Mouse (Mus musculus): Measurements from ENCODE around the gene Agpat3.

Agpat3 gene

DNA sequence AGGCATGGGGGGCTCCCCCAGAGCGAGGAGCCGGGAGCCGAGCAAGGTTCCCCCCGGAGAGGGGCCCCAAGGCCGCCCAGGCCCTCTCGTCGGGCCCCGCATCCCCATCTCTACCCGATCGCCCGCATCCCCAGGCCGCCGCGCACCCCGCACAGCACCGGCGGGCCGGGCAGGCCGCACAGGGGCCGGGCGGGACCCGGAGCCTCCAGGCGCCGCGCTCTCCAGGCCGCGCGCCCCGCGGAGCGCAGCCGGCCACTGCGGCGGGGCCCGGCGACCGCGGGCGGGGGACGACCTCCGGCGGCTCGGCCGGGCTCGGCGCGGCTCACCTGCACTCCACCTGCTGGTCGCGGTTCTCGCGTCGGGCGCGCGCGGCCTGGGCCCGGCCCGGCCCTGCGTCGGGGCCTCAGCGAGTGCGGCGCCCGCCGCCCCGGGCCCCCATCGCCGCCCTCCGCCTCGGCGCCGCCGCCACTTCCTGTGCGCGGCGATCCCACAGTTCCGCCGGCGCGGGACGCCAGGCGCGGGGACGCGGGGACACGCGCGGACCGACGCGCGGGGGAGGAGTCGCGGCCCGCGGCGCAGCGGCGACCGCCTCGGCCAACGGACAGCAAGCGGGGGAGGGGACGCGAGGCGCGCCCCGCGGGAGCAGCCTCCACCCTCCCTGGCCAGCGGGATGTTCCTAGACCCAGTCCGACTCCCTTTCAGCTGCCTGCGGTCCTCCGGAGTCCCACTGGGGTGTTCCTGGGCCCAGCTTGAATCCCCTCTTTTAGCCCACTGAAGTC is at the start of gene Agpat3:
Gene Agpat3 (minus strand): TSS at position 603 of the 779 bp plus-strand sequence.
- DNase-seq = peak; percentile 62

DNA sequence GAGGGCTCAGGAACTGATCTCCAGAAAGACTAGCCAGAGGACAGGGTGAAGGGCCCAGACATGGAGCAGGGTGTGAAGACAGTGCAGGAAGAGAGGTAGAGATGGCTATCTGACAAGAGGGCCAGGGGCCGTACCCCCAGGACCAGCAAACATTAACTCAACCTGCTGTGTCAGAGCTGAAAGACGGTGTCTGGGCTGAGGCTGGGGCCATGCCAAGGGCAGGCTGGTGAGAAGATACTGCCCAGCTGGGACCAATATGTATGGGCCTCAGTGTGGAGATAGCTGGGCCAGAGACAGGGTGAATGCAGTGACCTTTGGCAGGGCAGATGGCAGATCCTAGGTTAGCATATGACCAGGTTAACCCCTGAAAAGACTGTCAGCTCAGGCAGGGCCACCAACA is 48.8 kb upstream of the Agpat3 start:
- DNase-seq = no peak

DNA sequence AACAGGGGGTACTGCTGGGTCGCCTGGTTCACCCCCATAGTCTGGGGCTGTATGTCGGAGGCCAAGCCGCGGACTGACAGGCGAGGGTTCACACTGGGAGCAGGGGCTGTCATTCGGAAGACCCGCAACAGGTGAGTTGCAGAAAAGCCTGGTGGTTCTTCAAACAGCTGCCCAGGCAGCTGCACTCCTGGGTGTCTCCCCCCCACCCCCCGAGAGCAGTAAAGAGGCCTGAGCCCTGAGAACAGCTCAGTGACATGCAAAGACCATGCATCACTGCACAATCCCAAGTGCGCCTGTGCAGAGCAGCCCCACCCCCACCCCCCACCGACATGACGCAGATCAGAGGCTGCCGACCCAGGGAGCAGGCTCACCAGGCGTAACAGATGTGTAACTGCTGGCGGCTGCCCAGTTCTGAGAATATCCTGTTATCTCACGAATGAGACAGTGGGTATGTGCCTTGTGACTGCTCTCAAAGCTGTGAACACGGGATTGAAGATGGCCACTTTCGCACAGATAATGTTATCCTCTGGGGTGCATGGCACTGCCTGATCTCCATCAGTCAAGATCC is 46.9 kb upstream of the Agpat3 start:
- no peak for DNase-seq

DNA sequence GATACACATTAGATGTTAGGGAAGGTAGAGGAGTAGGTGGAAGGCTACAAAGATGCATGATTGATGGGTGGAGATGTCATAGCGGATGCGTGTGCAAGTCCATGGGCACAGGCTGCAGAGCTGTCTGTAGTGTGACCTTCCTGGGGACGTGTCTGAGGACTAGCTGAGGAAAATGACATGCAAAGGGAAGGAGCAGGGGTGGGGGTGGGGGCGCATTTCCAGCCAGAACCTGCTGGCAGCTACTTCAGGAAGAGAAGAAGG is 44.3 kb upstream of the Agpat3 start:
- DNase-seq = no peak

DNA sequence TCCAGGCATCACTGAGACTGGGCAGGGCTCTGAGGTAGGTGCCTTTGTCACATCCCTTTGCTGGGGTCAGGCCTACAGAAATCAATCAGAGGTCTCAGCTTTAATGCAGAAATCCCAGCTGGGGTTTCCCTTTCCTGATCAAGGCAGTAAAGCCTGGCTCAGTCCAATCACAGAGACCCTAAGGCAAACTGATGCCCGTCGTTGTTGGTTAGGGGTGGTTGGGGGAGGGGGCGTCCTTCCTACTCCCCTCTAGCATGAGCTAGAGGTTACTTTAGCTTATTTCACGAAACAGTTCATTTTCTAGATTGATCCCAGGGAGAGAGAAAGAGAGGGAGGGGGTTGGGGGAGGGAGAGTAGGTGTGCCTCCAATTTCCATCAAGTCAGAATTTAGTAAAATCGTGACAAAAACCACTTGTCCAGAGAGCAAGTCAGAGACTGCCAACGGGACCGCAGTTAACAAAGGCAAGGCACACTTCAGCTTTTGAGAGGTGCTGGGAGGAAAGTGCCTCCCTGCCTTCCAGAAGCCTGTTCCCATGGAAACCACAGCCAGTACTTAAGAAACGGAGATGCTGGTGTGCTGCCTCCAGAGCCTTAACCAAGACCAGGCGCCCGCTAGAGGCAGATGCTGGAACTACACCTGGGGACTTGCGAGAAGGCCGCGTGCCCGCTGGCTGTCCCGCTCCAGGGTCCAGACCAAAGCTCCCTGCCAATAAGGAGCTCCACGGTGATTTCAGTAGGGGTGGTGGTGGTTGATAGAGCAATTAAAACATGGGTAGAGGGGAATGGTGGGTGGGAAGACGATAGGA is 43.7 kb upstream of the Agpat3 start:
- peak; percentile 86 for DNase-seq

DNA sequence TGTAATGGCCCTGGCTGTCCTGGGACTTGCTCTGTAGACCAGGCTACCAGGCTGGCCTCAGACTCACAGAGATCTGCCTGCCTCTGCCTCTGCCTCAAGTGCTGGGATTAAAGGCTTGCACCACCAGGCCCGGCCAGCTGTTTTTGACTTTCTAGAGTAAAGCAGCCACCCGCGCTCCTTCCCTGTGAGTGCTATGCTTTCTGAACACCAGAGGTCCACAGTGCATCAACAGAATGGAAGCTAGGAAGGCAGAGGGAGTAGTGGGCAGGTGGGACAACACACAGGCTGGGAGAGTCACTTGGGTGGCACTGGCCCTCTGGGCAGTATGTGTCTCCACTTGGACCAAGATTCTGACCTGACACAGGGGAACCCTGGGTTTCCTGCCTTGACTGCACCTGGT is 43.1 kb upstream of the Agpat3 start:
- no peak for DNase-seq

DNA sequence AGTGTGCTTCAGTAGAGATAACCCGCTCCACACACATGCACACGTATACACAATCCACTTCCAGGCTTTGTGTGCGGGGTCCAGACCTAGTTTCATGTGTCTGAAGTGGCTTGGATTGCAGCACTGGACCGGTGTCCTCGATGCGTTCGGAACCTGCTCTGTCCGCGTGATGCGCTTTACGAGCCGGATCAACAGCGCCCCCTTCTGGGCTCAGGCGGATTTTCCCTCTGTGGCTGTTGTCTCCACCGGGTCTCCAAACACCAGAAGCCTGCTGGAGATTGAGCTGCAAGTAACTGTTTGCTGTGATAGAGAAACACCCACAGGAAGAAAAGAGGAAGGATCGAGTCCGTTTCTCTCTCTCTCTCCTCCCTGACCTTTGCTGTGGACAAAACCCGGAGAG is 39.8 kb upstream of the Agpat3 start:
- peak; percentile 69 for DNase-seq

DNA sequence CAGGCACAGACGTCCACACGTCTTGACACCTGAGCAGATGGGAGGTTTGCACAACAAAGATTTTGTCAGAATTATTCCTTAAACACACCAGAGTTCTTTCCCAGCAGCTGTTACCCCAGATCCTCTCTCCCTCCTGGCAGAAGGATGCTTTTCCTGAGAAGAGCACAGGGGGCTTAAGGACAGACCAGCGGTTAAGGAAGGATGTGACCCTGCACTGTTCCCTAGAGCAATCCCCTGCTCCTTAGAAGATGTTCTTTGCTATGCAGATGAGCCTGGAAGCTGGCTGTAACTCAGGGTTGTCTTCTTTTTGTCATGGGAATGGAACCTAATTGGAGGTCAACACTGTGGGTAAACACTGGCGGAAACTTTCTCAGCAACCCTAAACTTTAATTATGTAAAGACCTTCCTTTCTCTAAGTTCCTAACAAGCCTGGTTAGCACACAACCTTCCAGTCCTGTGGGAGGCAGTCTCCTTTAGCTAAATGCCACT is 38.7 kb upstream of the Agpat3 start:
- DNase-seq = no peak

DNA sequence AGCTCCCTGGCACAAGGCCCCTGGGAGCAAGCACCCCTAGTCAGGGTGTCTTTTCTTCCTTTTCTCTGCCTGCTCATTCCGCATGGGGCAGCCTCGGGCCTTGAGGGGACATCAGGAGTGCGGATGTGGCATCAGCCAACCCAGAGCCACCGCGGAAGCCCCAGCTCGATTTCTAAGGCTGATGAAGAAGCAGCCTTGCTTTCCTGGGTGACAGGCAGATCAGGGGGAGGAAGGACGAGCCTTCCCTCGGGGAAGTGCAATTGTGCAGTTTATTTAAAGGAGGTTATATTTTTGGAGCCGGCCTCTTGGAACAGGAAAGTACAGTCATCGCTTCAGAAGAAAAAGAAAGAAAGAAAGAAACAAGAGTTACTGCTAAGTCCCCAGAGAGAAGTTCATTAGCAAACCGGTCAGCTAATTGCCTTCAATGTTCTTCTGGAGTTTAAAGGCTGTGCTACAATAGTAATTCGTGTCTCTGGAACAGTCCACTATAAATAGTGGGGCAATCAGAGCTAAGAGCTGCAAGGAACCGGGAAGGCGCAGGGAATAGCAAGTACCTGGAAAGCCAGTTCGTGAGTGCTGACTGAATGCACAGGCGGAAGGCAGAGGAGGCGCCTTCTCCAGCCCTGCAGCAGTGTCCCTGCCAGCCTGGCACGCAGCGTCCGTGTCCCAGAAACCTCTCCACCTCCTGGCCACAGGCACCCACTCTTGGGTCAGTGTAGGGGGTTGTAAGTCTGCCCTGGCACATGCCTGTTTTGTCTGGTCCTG is 36.1 kb upstream of the Agpat3 start:
- no peak for DNase-seq

DNA sequence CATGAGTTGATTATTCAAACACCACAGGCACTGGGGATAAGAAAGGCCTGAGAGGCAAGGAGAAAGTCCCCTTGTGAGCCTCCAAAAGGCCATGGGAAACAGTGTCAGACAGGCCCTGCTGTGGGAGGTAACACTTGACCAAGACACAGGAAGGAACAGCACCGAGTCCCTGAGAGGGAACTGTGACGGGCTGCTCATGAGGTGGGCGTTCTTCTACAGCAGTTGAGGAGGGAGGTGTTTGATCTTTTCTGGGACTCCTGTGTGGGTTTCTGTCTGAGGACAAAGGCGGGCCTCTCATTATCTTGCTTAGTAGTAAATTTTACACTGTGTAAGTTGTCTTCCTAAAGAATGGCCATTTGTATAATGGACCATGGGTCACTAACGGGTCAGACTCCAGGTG is 33.2 kb upstream of the Agpat3 start:
- DNase-seq = no peak

DNA sequence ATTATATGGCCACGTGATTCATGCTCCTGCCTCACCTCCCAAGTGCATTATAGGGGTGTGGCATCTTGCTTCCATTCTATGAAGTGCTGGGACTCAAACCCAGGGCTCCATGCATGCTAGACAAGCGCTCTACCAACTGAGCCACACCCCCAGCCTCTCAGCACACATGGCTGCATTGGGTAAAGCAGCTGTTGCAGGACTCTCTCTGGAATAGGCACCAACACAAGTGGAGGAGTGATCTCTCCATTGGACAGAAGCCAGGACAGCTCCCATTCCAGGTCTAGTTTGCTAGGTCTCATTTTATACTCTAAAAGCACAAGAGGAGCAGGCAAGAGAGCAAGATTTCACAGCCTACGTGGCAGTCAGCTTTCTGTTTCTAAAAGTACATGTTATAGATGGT is 31.3 kb upstream of the Agpat3 start:
- DNase-seq = no peak

DNA sequence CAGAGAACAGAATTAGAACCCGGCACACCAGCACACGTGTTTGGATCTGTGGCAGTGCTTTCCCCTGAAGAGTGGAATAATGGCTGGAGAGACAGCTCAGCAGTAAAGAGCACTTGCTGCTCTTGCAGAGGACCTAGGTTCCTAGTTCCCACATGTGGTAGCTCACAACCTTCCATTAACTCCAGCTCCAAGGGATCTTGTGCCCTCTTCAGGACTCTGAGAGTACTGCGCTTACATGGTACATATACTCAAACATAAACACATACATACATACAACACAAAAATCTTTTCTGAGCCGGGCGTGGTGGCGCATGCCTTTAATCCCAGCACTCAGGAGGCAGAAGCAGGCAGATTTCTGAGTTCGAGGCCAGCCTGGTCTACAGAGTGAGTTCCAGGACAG is 26.2 kb upstream of the Agpat3 start:
- DNase-seq = no peak

DNA sequence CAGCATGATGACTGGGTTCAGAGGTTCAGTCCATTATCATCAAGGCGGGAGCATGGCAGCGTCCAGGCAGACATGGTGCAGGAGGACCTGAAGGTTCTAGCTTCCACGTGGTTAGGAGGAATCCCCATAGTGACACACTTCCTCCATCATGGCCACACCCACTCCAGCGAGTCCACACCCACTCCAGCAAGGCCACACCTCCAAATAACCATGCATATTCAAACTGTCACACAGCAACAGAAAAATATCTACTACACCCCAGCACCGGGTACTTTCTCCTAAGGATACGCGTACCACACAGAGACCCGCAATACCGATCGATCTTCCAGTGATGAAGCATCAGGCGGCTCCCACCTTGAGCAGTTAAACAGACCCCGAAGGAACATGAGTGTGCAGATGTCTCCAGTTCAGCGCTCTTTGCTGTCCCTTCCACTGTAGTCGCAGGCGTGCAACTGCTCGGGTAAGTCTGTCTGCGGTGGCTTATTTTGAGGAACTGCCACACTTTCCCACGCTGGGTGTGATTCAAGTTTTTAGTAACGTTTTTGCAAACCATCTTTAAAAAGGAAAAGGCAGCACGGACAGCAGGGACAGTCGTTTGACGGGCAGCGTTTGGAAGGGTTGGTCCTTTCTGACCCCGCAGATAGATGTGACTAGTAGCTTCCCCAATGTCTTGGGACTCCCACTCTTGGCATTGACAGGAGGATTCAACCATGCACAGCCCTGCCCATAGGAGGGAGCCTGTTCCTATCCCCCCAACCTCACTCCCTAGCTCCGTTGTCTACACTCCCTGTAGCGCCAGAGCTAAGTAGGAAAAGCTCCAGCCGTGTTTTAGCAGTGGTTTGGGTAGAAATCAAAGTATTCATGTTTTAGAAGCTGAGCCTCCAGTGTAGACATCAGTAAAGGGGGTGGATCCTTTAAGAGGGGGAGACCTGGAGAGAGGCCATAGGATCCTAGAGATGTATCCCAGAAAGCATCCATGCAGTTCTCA is 20.7 kb upstream of the Agpat3 start:
- no peak for DNase-seq

DNA sequence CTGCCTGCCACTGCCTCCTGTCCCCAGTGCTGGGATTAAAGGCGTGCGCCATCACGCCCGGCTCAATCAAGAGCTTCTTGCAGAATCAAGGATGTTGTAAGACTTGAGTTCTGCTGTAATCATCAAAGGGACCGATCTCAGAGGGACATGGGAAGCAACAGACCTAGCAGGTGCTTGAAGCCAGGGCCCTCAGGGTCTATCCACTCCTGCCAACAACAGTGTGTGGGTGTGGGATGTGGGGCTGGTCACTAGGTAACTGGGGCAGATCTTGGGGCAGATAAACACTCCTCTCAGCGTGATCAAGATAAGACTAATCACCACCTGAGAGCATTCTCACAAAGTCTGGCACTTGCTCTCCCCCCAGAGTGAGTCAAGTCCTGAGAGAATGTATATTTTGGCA is 19.5 kb upstream of the Agpat3 start:
- no peak for DNase-seq

DNA sequence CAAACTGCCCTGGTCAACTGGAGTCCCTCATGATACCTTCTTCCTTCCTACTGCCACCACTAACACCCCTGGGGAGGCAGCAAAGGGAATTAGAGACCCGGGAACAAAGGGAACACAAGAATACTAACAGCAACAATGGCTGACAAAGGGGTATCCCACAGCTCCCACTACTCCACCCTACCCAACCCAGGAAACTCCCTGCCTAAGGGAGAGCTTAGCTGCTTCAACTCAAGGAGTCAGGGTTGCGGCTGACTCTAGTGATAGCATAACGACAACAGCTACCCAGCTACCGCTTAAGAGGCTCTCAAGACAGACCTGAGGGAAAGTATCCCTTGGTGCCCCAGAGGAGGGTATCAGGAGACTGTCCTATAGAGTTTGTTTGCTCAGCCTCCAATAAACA is 15.3 kb upstream of the Agpat3 start:
- no peak for DNase-seq

DNA sequence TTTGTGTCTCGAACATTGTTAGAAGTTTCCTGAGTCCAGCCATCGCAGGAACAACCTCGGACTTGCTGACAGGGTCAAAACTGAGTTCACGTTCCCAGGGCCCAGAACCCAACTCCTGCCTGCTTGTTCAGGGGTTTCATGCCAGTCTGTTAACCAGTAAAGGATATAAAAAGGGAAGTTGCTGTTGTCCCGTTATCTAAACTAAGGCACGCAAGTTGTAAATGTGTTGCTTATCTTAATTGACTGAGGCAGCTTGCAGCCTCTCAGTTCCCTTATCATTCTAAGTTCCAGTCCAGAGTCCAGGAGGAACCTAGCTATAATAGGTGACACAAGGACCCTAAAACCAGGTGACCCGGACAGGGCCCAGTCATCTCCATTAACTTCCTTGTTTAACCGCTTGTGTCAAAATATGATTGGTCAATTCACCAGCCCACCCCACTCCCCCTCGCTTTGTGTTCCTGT is 14.6 kb upstream of the Agpat3 start:
- DNase-seq = no peak

DNA sequence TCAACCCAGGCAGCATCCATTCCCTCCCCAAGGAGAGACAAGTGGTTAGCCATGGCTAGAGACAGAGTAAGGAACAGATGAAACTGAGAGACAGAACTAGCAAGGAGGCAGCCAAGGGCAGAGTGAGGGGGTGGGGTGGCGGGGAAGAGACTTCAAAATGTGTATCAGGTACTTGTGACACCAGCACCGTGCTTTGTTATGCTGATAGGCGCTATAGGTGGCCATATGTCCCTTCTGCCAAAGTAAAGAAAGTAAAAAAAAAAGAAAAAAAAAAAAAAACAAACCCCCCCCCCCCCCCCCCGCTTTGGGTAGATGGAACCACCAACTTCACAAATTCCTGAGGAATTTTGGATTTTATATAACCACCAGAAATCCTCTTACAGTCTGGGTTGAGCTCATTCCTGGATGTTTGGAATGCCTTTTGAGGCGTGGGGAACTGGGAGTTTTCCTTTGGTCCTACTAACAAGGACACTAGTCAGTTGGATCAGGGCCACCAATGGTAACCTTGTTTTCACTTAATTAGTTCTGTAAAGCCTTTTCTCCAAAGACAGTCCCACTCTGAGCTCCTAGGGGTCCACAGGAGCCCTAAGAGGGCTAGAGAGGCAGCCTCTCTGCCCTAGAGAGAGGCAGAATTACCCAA is 14.0 kb upstream of the Agpat3 start:
- no peak for DNase-seq

DNA sequence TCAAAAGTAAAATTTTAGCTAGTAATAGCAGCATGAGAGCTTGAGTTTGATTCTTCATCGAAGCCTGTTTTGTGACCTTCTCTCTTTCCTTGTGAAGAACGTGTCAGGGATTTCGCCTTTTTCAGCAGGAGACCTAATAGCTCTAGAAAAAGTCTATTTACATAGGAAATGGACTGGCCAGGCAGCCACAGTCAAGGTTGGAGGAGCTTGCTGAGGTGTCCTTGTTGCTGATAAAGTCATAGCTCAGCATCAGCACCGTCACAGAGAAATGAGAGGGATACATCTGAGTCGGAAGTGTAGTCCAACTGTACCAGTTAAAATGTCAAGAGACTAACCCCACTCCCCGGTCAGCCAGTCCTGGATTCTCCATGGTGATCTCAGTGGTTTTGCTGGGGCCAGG is 13.3 kb upstream of the Agpat3 start:
- DNase-seq = no peak

DNA sequence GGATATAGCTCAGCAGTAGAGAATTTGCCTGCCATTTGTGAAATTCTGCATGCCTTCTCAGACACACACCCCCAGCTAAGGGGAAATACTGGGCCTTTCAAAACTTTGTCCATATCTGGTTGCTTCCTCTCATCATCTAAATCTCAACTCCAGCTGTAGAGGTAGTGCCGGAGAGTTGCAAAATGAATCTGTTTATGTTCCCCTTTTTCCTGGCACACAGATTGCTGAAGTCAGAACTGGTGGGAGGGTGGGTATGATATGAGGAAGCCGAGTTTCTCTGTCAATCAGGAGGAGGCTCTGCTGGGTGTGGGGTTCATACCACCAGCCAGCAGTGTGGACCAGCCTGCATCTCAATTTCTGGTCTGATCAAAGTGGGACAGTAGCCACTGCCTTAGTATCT is 11.8 kb upstream of the Agpat3 start:
- DNase-seq = no peak

DNA sequence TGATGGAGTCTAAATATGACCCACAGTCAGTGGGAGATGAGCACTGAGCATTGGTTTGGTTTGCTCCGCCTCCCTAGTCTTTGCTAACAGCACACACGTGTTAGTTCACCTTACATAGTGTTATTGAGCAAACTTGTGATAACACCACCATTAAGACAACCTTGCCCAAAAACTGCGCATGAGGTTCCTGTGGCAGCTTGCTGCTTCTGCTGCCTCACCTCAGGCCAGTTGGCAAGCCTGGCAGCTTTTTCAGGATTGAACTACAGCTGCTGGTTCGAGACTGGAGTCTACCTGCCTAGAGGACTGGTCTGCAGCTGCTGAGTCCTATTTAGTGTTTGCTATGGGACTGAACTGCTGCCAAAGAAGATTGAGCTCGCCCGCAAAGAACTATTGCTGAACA is 11.1 kb upstream of the Agpat3 start:
- DNase-seq = no peak

DNA sequence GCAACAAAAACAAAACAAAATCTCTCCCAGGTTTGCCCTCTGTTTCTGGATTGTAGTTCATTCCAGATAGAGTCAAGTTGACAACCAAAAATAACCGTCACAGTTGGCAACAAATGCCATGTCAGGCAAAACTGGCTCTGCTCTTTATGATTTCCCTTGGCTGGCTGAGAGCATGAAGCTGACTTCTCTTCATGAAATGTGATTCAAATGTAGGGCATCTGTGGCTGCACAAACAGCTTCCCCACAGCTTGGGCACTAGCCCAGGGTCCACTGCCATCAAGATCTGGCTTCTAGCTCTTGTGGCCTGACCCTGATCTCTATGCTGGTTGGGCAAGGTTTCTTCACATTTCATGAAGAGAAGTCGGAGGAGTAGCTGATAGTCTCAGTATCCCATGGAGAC is 9.7 kb upstream of the Agpat3 start:
- DNase-seq = no peak

DNA sequence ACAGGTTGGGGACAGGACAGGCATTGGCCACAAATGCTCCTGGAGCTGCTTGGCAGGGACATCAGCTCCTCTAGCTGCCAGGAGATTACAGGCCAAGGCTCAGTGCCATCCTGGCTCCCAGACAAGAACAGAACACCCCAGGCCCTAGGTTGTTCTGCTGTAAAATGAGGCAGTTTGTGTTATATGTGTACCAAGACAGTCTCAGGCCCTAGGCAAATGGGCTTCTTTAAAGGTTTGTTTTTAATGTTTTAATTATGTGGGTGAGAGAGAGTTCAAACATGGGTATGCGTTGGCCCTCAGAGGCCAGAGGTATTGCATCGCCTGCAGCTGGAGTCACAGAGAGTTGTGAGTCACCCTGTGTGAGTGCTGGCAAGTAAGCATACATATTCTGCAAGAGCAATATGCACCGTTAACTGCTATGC is 8.0 kb upstream of the Agpat3 start:
- DNase-seq = peak; percentile 30
